Mouse (Mus musculus): ENCODE measurements around the gene Usf3. TPM values are rescaled to one million over a fixed set of nuclear protein-coding genes. Genes with fewer than 3 reads are reported as not detected.

Usf3 gene
- total RNA-seq, 2 experiments from 2014 or later = 9.4 to 30.7 TPM

Other genes with a start within 250 kb of the Usf3 start
- gene Qtrt2, start 246.4 kb upstream of the Usf3 start, total RNA-seq (2015) = 17.3 and 21.2 TPM in 2 replicates
- gene Qtrt2, start 246.4 kb upstream of the Usf3 start, total RNA-seq (2017) = 44.9 and 46.5 TPM in 2 replicates
- 0.59 and 1.4 TPM in 2 replicates for gene Zdhhc23, start 193.5 kb upstream of the Usf3 start, total RNA-seq (2015)
- 0.54 and 0.62 TPM in 2 replicates for gene Zdhhc23, start 193.5 kb upstream of the Usf3 start, total RNA-seq (2017)
- gene Gramd1c, start 109.9 kb upstream of the Usf3 start, total RNA-seq (2015) = 1.6 and 1.9 TPM in 2 replicates
- 1.4 and 3.2 TPM in 2 replicates for gene Gramd1c, start 109.9 kb upstream of the Usf3 start, total RNA-seq (2017)
- gene Atp6v1a, start 33.5 kb upstream of the Usf3 start, total RNA-seq (2015) = 49.5 and 51.9 TPM in 2 replicates
- 81.0 and 83.3 TPM in 2 replicates for gene Atp6v1a, start 33.5 kb upstream of the Usf3 start, total RNA-seq (2017)
- gene Naa50, start 33.4 kb upstream of the Usf3 start, total RNA-seq (2015) = 164 and 170 TPM in 2 replicates
- gene Naa50, start 33.4 kb upstream of the Usf3 start, total RNA-seq (2017) = 112 and 129 TPM in 2 replicates
- not detected in 2 replicates for gene Sidt1, start 159.9 kb downstream of the Usf3 start, total RNA-seq (2015)
- 0.08 TPM in 1 of 2 replicates, not detected in the other for gene Sidt1, start 159.9 kb downstream of the Usf3 start, total RNA-seq (2017)
- gene Spice1, start 173.9 kb downstream of the Usf3 start, total RNA-seq (2015) = 18.5 and 23.9 TPM in 2 replicates
- 15.3 and 21.1 TPM in 2 replicates for gene Spice1, start 173.9 kb downstream of the Usf3 start, total RNA-seq (2017)
- not detected in 2 replicates for gene Cfap44, start 221.6 kb downstream of the Usf3 start, total RNA-seq (2015)
- 0.30 TPM in 1 of 2 replicates, not detected in the other for gene Cfap44, start 221.6 kb downstream of the Usf3 start, total RNA-seq (2017)